Mouse (Mus musculus): ENCODE data around the gene Ralgapa1.
"Not testable (repeated sequence)": the region's sequence is repeated elsewhere in the genome, so short reads cannot be mapped to it uniquely, and the experiment has no call there.

Gene Ralgapa1

GRCm38 (mm10) chr12:55801131-55801530 is 19.8 kb downstream of the Ralgapa1 start:
- DNase-seq (ENCODE audit: extremely low read depth, low read depth), result no peak

- DNase-seq (ENCODE audit: extremely low read depth, low read depth), result no peak
These were observed 20.8 kb downstream of the Ralgapa1 start for GRCm38 (mm10) chr12:55800144-55800543.

GRCm38 (mm10) chr12:55798745-55799144 is 22.2 kb downstream of the Ralgapa1 start:
- no peak for DNase-seq (ENCODE audit: extremely low read depth, low read depth)

GRCm38 (mm10) chr12:55797103-55797502 is 23.9 kb downstream of the Ralgapa1 start:
- DNase-seq (ENCODE audit: extremely low read depth, low read depth), result no peak

- DNase-seq (ENCODE audit: extremely low read depth, low read depth), result not testable (repeated sequence)
These were observed 26.5 kb downstream of the Ralgapa1 start for GRCm38 (mm10) chr12:55794485-55794884.

- DNase-seq (ENCODE audit: extremely low read depth, low read depth), result no peak
These were observed 35.7 kb downstream of the Ralgapa1 start for GRCm38 (mm10) chr12:55785252-55785651.

GRCm38 (mm10) chr12:55782662-55783061 is 38.3 kb downstream of the Ralgapa1 start:
- no peak for DNase-seq (ENCODE audit: extremely low read depth, low read depth)

GRCm38 (mm10) chr12:55778301-55778700 is 42.7 kb downstream of the Ralgapa1 start:
- DNase-seq (ENCODE audit: extremely low read depth, low read depth), result no peak

GRCm38 (mm10) chr12:55777356-55777755 is 43.6 kb downstream of the Ralgapa1 start:
- no peak for DNase-seq (ENCODE audit: extremely low read depth, low read depth)

- peak; percentile 65 for DNase-seq (ENCODE audit: extremely low read depth, low read depth)
These were observed 46.7 kb downstream of the Ralgapa1 start for GRCm38 (mm10) chr12:55774316-55774715.

GRCm38 (mm10) chr12:55720319-55720718 is 100.6 kb downstream of the Ralgapa1 start:
- DNase-seq (ENCODE audit: extremely low read depth, low read depth), result peak; percentile 36

GRCm38 (mm10) chr12:55705881-55706280 is 115.1 kb downstream of the Ralgapa1 start:
- DNase-seq (ENCODE audit: extremely low read depth, low read depth), result no peak

- no peak for DNase-seq (ENCODE audit: extremely low read depth, low read depth)
These were observed 154.3 kb downstream of the Ralgapa1 start for GRCm38 (mm10) chr12:55666699-55667098.

- not testable (repeated sequence) for DNase-seq (ENCODE audit: extremely low read depth, low read depth)
These were observed 157.8 kb downstream of the Ralgapa1 start for GRCm38 (mm10) chr12:55663194-55663593.

GRCm38 (mm10) chr12:55648011-55648525 is 172.9 kb downstream of the Ralgapa1 start:
- no peak for DNase-seq (ENCODE audit: extremely low read depth, low read depth)

GRCm38 (mm10) chr12:55626711-55627110 is 194.3 kb downstream of the Ralgapa1 start:
- no peak for DNase-seq (ENCODE audit: extremely low read depth, low read depth)

- no peak for DNase-seq (ENCODE audit: extremely low read depth, low read depth)
These were observed 197.7 kb downstream of the Ralgapa1 start for GRCm38 (mm10) chr12:55623254-55623653.

- no peak for DNase-seq (ENCODE audit: extremely low read depth, low read depth)
These were observed 198.2 kb downstream of the Ralgapa1 start for GRCm38 (mm10) chr12:55622615-55623245.

GRCm38 (mm10) chr12:55620321-55620720 is 200.6 kb downstream of the Ralgapa1 start:
- DNase-seq (ENCODE audit: extremely low read depth, low read depth), result no peak

- DNase-seq (ENCODE audit: extremely low read depth, low read depth), result peak; percentile 49
These were observed 210.2 kb downstream of the Ralgapa1 start for GRCm38 (mm10) chr12:55610812-55611211.

- no peak for DNase-seq (ENCODE audit: extremely low read depth, low read depth)
These were observed 213.1 kb downstream of the Ralgapa1 start for GRCm38 (mm10) chr12:55607902-55608301.

- peak; percentile 57 for DNase-seq (ENCODE audit: extremely low read depth, low read depth)
These were observed 216.6 kb downstream of the Ralgapa1 start for GRCm38 (mm10) chr12:55604411-55604810.

- DNase-seq (ENCODE audit: extremely low read depth, low read depth), result no peak
These were observed 220.4 kb downstream of the Ralgapa1 start for GRCm38 (mm10) chr12:55600503-55600994.

Data from MEL-GATA-1-ER (cell line).